Mouse (Mus musculus) cerebellum, adult 11 months (tissue): ENCODE results near the gene Vmn2r33.
"Not testable (repeated sequence)": the region's sequence is repeated elsewhere in the genome, so short reads cannot be mapped to it uniquely, and the experiment has no call there.

Source experiments
- DNase-seq: peaks from one replicate; pipeline ENCODE4 v3.0.0; 2022

Vmn2r33 gene

DNA sequence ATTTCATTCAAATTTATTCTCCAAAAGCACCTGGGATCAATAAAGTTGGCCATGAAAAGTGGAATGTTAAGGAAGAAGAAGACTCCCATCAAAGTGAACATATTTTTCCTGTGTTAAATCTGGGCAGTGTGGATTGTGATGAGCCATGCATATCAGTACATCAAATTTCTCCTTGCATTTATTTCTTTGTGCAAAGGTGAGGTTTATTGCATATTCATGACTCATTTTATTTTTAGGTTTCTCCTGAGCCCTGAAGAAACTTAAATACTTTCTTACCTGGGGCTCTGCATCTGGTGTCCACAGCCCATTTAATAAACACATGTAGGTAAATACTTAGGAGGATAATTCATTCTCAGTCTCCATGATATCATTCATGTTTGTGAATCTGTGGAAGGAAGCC, at the start of gene Vmn2r33:
Vmn2r33 (minus strand) TSS at position 101 of the 400 bp plus-strand sequence.
- not testable (repeated sequence) for DNase-seq
